Mouse (Mus musculus) subcutaneous adipose tissue, adult 2 months (tissue): ENCODE measurements around the gene Ginm1. TPM values are rescaled to one million over a fixed set of nuclear protein-coding genes. Genes with fewer than 3 reads are reported as not detected.

Experiments used
- polyA plus RNA-seq: library from polyadenylated mRNA; depleted of rRNA; stranded (reverse); fragments of >200 nt; gene quantifications from 2 replicates; pipeline ENCODE4 v1.2.3, GENCODE M21; 2012; ENCODE audit warnings: low replicate concordance; rRNA removed

The Ginm1 gene
- polyA plus RNA-seq: 65.2 and 105 TPM in 2 replicates

DNA sequence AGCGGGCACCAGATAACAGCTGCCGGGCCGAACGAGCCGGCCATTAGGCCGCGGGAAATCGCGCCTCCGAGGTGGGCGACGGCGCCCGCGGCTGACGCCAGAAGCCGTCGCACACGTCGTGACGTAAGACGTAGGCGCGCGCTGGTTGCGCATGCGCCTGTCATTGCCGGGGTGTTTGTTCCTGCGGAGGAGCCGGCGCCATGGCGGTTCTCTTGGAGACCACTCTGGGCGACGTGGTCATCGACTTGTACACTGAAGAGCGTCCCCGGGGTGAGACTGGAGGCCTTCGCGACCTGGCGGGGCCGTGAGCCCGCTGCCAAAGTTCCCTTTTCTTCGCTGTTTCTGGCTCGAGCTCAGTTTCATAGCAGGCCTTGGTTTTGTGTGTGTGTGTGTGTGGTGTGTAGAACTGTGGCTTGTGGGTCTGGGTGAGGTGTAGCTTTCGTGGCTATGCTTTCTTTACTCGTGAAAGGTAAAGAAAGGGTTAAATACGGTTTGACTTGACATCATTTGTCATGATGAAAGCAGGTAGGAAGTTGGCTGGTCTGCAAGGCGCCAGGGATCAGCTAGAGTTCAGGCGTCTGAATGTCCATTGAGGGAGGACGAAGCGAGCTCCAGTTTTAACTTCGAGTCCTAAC lies at the start of gene Ginm1, which contains the start of gene Ppil4:
TSS of gene Ginm1 (minus strand) at position 74 of the 635 bp plus-strand sequence.
TSS of gene Ppil4 (plus strand) at position 141 of the 635 bp plus-strand sequence.

DNA sequence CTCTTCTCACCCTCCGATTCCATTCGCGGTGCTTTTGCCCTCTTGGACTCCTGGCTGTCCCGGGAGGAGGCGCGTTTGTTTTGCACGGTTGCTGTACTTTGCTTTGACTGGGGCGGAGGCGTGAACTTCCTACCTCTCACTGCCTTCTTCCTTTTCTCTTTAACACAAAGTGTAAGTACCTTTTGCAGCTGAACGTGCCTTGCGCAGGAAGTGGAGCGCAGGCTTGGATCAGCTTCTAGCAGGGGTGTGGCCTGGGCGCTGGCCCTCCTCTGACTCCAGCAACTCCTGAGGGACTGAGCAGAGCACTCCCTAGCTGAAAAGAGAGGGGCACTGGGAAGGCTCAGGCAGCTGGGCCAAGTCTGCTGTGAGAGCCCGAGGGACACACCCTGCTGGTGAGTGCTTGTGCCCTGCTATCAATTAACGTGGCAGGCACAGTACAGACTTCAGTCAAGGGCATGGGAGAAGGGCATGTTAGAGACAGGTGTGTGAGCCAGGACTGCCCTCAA lies 39.6 kb upstream of the Ginm1 start, which contains the start of gene Zc3h12d:
TSS of gene Zc3h12d (plus strand) at position 300 of the 506 bp plus-strand sequence.

DNA sequence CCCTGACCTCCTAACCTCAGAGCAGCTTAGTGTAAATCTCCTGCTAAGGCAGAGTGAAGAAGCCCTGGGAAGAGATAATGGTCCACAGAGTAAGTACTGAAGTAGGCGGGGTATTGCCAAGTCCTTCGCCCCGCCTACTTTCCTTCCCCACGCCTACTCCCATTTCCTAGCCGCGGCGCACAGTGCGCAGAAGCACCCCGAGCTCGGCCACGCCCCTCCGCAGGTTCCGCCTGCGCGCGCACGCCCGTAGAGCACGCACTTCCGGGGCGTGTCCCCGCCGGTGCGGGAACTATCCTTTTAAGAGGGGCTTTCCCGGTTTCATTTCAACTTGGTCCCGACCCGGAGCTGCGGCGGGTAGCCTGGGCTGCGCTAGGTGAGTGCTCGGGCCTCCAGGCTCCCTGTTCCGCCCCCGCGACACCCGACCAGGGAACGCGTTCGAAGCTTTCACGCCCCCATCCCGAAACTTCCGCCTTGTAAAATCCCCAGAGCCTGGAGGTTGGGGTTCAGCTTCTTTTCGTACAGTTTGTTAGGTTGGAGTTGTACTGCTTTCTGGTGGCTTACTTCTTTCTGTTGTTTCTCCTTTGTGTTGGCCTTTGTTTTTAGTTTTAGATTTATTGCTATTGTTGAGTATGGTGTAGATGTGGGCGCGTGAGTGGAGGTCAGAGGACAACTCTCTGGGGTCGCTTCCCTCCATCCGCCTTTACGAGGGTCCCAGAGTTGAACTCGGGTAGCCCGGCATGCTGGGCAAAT lies 66.7 kb downstream of the Ginm1 start, which contains the start of gene Katna1:
TSS of gene Katna1 (plus strand) at position 250 of the 750 bp plus-strand sequence.

Other genes with a start within 250 kb of the Ginm1 start
- gene Lrp11, start 203.0 kb downstream of the Ginm1 start, polyA plus RNA-seq: 5.3 and 7.9 TPM in 2 replicates
- gene Nup43, start 125.3 kb downstream of the Ginm1 start, polyA plus RNA-seq: 5.9 and 13.0 TPM in 2 replicates
- gene Pcmt1, start 111.7 kb downstream of the Ginm1 start, polyA plus RNA-seq: 24.3 and 33.7 TPM in 2 replicates
- 13.6 and 20.7 TPM in 2 replicates for gene Lats1, start 111.6 kb downstream of the Ginm1 start, polyA plus RNA-seq
- 5.6 and 7.9 TPM in 2 replicates for gene Katna1, start 66.8 kb downstream of the Ginm1 start, polyA plus RNA-seq
- gene Ppil4, start 67 bp upstream of the Ginm1 start, polyA plus RNA-seq: 5.0 and 7.9 TPM in 2 replicates
- gene Zc3h12d, start 39.6 kb upstream of the Ginm1 start, polyA plus RNA-seq: 0.85 and 1.4 TPM in 2 replicates
- 32.6 and 47.9 TPM in 2 replicates for gene Tab2, start 163.4 kb upstream of the Ginm1 start, polyA plus RNA-seq